Mouse (Mus musculus) olfactory bulb, adult 2 months (tissue): ENCODE data around the gene Prss23. TPM values are rescaled to one million over a fixed set of nuclear protein-coding genes. Genes with fewer than 3 reads are reported as not detected.

Experiments used
- H3K27ac ChIP-seq: fragments of 200-500 bp; 2 replicates; pipeline ENCODE4 v1.5.1; 2012; ENCODE audit warnings: low read depth, low read length; ENCODE audit not compliant: insufficient read depth
- H3K4me1 ChIP-seq: fragments of 200-500 bp; 2 replicates; pipeline ENCODE4 v1.6.1; 2012; ENCODE audit warnings: low read length; ENCODE audit not compliant: control insufficient read depth, insufficient read depth
- H3K4me3 ChIP-seq: fragments of 200-500 bp; 2 replicates; pipeline ENCODE4 v1.5.1; 2012; ENCODE audit warnings: mild to moderate bottlenecking, low read depth, low read length, moderate library complexity; ENCODE audit not compliant: insufficient read depth
- CTCF ChIP-seq: fragments of 200-500 bp; IDR thresholded peaks from 2 replicates; pipeline ENCODE4 v1.5.1; 2012; ENCODE audit warnings: low read depth, mild to moderate bottlenecking, low read length, moderate library complexity; ENCODE audit not compliant: insufficient read depth
- POLR2A ChIP-seq: fragments of 200-500 bp; IDR thresholded peaks from 2 replicates; pipeline ENCODE4 v1.6.1; 2012; ENCODE audit warnings: mild to moderate bottlenecking, low read depth, low read length, moderate library complexity; ENCODE audit not compliant: insufficient read depth
- WGBS: fragments of 180-500 bp; shearing (Covaris S2); methylation state at CpG from one replicate; pipeline ENCODE4 v1.1.7; 2018; 5-methylcytosine and 5-hydroxymethylcytosine counted together
- polyA plus RNA-seq: library from polyadenylated mRNA; stranded (reverse); fragments of >200 nt; gene quantifications from 2 replicates; pipeline ENCODE4 v1.2.4, GENCODE M21; 2012; ENCODE audit warnings: low replicate concordance; ENCODE audit not compliant: missing spikeins, insufficient read depth, insufficient read length

The Prss23 gene
- polyA plus RNA-seq: not detected in 2 replicates

GRCm38 (mm10) chr7:89526731-89527429, at the start of gene Prss23:
Gene Prss23 (minus strand): TSS chr7:89527187.
- no peak for TF ChIP-seq POLR2A
- TF ChIP-seq CTCF: no peak
- WGBS: 59% methylated on average over 16 of the region's 16 CpGs

DNA sequence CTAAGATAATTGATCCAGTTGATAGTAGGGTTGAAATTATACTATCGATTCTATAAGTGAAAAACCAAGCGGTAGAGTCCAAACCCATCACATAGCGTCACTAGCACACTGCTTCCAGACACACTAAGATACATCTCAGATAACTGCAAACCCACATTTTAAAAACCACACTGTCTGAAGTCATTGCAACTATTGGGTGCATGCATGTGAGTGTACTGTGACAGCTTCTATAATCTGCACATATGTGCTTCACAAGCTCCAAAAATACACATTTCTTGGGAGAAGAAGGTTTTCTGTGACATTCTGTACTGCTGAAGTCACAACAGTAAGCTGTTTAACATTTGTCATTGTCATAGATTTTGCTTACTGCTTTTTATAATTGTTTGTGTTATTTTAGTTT, 49.1 kb upstream of the Prss23 start:
- Histone ChIP-seq H3K27ac (no peak overlapping the region), H3K4me1 (no peaks in the 10 kb centered on the region), H3K4me3 (no peak overlapping the region)
- TF ChIP-seq POLR2A (no peak), CTCF (no peak)
- 89% methylated on average over 3 of the region's 3 CpGs for WGBS

More at GRCm38 (mm10) chr7:89526731-89527429, at the start of gene Prss23:
- H3K4me1 ChIP-seq: peaks cover 8% of the 10 kb centered on the region
- H3K4me3 ChIP-seq: peak within 1 kb of the TSS; percentile 4; the same call in 1 of the 2 replicates
- H3K27ac ChIP-seq: peak within 1 kb of the TSS; percentile 84

DNA sequence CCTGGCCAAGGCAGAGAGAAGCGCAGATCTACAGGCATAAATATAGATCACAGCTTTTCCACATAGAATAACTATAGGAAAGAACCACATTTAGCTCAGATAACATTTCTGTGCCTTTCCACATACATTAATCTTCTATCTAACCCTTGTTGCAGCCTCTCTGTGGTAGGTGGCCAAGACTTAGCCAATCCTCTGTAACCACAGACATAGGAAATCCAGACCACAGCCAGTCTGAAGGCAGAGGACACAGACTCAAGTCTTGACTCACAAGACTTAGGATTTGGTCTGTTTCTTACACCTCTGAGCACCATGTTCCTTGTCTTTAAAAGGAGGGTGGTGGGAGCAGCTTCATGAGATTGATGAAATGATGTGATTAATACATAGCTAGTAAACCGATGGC, 37.6 kb upstream of the Prss23 start:
- peaks cover 4% of the 10 kb centered on the region; the same call in 1 of the 2 replicates for H3K4me1 ChIP-seq
- no peak overlapping the region for H3K27ac ChIP-seq
- H3K4me3 ChIP-seq: no peak overlapping the region
- TF ChIP-seq POLR2A (no peak), CTCF (no peak)
- 96% methylated on average over 2 of the region's 2 CpGs for WGBS

DNA sequence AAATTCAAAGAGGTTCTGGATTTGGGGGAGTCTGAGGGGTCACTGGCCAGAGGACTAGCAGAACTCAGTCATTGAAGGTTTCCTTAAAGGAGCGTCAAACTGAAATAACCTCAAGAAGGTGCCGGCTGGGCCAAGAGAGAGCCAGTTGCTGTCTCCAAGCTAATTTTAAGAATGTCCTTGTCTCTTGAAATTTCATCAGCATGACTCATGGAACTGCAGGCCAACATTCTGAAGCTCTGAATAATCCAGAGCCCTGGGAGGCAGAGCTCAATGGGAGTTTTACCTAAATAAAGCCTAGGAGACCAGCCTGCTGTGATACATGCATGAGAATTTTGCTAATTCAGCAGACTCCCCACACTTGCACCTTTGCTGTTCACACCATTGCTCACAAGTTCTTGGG, 36.5 kb upstream of the Prss23 start:
- H3K27ac ChIP-seq: peak overlapping the region; percentile 17

GRCm38 (mm10) chr7:89562140-89562539, 35.2 kb upstream of the Prss23 start:
- TF ChIP-seq CTCF (no peak), POLR2A (no peak)
- 74% methylated on average over 2 of the region's 2 CpGs for WGBS
- Histone ChIP-seq H3K4me1 (peaks cover 12% of the 10 kb centered on the region), H3K27ac (peak overlapping the region; percentile 51; the same call in 1 of the 2 replicates), H3K4me3 (no peak overlapping the region)

More for the DNA sequence above, 36.5 kb upstream of the Prss23 start:
- TF ChIP-seq CTCF (no peak), POLR2A (no peak)
- Histone ChIP-seq H3K4me3 (no peak overlapping the region), H3K4me1 (peaks cover 9% of the 10 kb centered on the region)
- WGBS: 47% methylated on average over 2 of the region's 2 CpGs

GRCm38 (mm10) chr7:89560939-89561338, 34.0 kb upstream of the Prss23 start:
- TF ChIP-seq CTCF (no peak), POLR2A (no peak)
- H3K4me3 ChIP-seq: no peak overlapping the region
- WGBS: 40% methylated on average over 3 of the region's 3 CpGs
- H3K4me1 ChIP-seq: peaks cover 14% of the 10 kb centered on the region
- peak overlapping the region; percentile 64; the same call in 1 of the 2 replicates for H3K27ac ChIP-seq

- TF ChIP-seq POLR2A (no peak), CTCF (no peak)
- Histone ChIP-seq H3K27ac (no peak overlapping the region), H3K4me1 (peaks cover 14% of the 10 kb centered on the region), H3K4me3 (no peak overlapping the region)
- WGBS: 89% methylated on average over 4 of the region's 4 CpGs
These were observed 32.6 kb upstream of the Prss23 start for GRCm38 (mm10) chr7:89559633-89560032.

DNA sequence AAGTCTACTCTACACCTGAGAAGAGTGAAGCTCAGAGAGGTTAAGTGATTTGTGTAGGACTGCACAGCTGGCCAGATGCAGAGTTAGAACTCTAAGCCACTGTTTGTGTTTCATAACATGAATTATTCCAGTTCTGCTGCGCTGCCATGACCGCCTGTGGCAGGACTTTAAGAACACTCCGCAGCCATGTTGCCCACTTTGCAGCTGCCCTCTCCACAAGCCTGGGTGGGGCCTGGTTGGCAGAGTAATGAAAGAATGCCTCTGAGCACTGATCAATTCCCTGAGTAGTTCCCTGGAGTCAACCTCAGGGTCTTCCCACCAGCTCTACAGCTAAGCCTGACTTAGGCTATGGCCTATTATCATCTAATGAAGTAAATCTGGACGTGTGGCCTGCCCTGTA, 32.1 kb upstream of the Prss23 start:
- 94% methylated on average over 4 of the region's 4 CpGs for WGBS
- TF ChIP-seq POLR2A: no peak
- H3K4me3 ChIP-seq: no peak overlapping the region
- H3K4me1 ChIP-seq: peaks cover 14% of the 10 kb centered on the region
- H3K27ac ChIP-seq: no peak overlapping the region

GRCm38 (mm10) chr7:89558446-89559039, 31.6 kb upstream of the Prss23 start:
- Histone ChIP-seq H3K4me3 (no peak overlapping the region), H3K27ac (no peak overlapping the region), H3K4me1 (peaks cover 14% of the 10 kb centered on the region)
- WGBS: 83% methylated on average over 11 of the region's 11 CpGs
- TF ChIP-seq POLR2A: no peak
- TF ChIP-seq CTCF: no peak

- Histone ChIP-seq H3K4me3 (no peak overlapping the region), H3K27ac (no peak overlapping the region), H3K4me1 (peaks cover 12% of the 10 kb centered on the region)
- WGBS: 83% methylated on average over 5 of the region's 5 CpGs
- TF ChIP-seq CTCF (no peak), POLR2A (no peak)
These were observed 30.1 kb upstream of the Prss23 start for GRCm38 (mm10) chr7:89557056-89557455.
